Mouse (Mus musculus) right cerebral cortex, postnatal 25 days (tissue): ENCODE data around the gene Snx33.
"Not testable (repeated sequence)": the region's sequence is repeated elsewhere in the genome, so short reads cannot be mapped to it uniquely, and the experiment has no call there.

ENCODE experiments used
- DNase-seq: peaks from one replicate; pipeline ENCODE4 v3.0.0; 2022

Gene Snx33

GRCm38 (mm10) chr9:56928041-56928811 lies at the start of gene Snx33:
Gene Snx33 (minus strand): TSS chr9:56928371.
- peak; percentile 88 for DNase-seq

DNA sequence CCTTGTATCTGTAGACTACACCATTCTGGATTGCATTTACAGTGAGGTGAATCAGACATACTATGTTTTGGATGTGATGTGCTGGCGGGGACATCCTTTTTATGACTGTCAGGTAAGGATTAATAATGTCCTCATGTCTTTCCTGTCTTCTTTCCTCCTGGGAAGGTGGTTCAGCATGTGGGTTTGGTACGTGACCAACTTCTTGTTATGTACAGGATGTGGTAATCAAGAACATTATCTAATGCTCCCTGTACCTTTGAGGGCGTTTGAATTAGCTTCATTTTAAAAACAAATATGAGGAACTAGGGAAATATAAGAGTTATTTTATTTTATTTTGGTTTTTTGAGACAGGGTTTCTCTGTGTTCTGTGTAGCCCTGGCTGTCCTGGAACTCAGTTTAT lies 47.0 kb upstream of the Snx33 start:
- no peak for DNase-seq

GRCm38 (mm10) chr9:56973960-56974524 lies 45.9 kb upstream of the Snx33 start:
- DNase-seq, result no peak

GRCm38 (mm10) chr9:56970158-56970557 lies 42.0 kb upstream of the Snx33 start:
- no peak for DNase-seq

DNA sequence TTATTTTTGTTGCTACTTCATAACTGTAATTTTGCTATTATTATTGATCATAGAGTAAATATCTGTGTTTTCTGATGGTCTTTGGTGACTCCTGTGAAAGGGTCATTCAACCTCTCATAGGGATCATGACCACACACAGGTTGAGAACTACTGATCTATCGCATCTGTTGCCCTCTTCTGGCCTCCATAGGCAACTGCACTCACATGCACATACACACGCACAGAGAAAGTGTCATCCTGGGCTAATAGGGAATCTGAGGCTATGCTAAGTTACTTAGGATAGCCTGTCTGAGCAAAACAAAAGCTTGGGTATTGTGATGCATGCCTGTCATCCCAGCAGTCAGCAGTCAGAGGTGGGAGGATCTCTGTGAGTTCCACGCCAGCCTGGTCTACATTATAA lies 33.4 kb upstream of the Snx33 start:
- DNase-seq, result no peak

DNA sequence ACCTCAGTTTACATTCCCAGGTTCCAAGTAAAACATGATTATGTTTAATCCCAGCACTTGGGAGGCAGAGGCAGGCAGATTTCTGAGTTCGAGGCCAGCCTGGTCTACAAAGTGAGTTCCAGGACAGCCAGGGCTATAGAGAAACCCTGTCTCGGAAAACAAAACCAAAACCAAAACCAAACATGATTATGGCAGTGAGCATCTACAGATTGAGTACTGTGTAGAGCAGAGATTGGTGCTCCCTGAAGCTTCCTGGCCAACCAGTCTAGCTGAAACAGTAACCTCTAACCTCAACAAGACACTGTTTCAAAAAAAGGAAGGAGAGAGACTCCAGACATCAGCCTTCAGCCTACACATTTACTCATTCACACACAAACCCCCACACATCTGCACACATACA lies 30.5 kb upstream of the Snx33 start:
- DNase-seq, result no peak

- DNase-seq, result no peak
These were observed 28.9 kb upstream of the Snx33 start for GRCm38 (mm10) chr9:56956966-56957675.

DNA sequence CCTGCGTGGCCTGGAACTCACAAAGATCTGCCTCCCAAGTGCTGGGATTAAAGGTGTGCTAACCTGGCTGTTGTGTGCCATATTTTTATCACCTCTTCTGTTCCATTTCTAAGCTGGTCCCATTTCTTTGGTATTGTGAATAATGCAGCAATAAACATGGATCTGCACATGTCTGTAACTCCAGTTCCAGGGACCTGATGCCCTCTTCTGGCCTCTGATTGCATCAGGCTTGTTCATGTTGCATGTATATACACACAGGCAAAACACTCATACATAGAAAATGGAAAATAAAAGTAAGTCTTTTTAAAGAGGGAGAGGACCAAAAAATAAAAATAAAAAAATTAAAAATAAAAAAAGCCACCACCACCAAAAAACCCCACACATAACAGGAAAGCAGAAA lies 25.4 kb upstream of the Snx33 start:
- DNase-seq, result no peak

GRCm38 (mm10) chr9:56950414-56951400 lies 22.5 kb upstream of the Snx33 start, which contains the start of gene Snupn:
Gene Snupn (plus strand): TSS chr9:56950878.
- peak; percentile 97 for DNase-seq

DNA sequence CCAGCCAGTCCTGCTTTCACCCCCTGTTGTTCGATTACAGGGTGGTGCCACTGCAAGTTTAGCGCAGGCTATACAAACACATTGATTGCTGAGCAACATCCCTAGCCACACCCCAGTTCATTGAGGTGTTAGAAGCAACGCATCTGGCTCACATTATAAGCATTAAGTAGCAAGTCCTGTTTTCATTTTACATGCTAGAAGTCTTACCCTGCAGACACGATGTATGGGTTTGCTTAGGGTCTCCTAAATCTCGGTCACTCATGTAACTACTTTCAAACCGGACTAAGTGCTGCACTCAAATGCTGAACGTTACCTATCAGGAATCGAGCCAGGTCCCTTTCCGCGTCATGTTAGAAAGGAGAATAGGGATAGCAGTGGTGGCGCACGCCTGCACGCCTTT lies 21.6 kb upstream of the Snx33 start:
- no peak for DNase-seq

- not testable (repeated sequence) for DNase-seq
These were observed 20.5 kb upstream of the Snx33 start for GRCm38 (mm10) chr9:56948699-56949098.

DNA sequence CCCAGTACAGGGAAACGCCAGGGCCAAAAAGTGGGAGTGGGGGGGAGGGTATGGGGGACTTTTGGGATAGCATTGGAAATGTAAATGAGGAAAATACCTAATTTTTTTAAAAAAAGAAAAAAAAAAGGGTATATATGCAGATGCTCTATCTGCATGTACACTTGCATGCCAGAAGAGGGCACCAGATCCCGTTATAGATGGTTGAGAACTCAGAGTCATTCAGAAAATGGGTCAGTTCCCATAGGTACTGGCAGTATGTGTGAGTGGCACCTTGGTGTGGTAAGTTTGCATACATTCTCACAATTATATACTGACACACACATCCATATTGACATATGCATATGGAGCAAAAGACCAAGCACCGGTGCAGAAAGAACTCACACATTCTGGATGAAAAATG lies 19.3 kb upstream of the Snx33 start:
- not testable (repeated sequence) for DNase-seq

DNA sequence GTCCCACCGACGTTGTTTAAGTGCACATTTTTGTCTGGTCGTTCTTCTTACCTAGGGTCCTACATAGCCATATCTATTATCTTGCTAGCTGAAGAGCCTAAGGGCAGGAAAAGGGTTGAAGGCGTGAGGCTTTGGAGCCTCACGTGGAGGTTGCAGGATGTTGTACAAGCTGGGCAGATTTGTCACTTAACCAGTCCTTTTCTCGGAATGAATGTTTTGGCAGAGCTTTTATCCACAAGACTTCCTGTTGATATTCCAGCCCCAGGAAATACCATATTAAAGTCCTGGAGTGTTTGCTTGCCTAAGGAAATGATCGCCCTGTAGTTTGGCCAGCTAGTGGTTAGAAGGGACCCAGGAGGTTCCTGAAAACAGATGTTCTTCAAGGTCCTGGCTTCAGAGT lies 10.2 kb upstream of the Snx33 start:
- no peak for DNase-seq

GRCm38 (mm10) chr9:56937223-56938160 lies 9.3 kb upstream of the Snx33 start, which contains the start of gene Imp3:
Gene Imp3 (plus strand): TSS chr9:56937475.
- DNase-seq, result peak; percentile 88

DNA sequence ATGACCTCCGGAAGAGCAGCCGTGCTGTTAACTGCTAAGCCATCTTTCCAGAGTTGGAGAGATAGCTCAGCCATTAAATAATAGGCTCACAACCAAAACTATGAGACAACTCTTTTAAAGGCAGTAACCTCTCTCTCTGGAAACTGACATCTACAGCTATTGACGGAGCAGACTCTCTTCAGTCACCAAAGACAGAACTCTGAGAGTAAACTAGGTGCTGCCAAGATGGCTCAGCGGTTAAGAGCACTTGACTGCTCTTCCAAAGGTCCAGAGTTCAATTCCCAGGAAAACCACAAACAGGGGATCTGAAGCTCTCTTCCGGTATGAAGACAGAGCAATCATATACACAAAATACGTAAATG lies 8.7 kb upstream of the Snx33 start:
- no peak for DNase-seq

- no peak for DNase-seq
These were observed 2.4 kb upstream of the Snx33 start for GRCm38 (mm10) chr9:56930556-56930955.

DNA sequence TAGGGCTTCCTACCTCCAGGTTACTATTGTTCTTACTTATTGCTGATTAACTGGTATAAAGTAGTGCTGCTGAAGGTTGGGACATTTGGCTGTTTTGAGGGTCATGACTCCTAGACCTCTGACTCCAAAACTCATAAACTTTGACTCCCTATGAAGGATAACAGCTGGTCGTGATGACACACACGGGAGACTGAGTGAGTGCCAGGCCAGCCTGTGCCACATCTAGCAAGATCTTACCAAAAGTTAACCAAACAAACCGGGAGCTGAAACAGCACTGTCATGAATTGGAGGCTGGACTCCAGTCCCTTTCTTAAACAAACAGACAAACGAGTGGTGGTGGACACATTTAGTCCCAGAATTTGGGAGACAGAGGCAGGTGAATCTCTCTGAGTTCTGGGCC lies 1.3 kb upstream of the Snx33 start:
- no peak for DNase-seq

- DNase-seq, result no peak
These were observed 769 bp downstream of the Snx33 start for GRCm38 (mm10) chr9:56927191-56928012.

DNA sequence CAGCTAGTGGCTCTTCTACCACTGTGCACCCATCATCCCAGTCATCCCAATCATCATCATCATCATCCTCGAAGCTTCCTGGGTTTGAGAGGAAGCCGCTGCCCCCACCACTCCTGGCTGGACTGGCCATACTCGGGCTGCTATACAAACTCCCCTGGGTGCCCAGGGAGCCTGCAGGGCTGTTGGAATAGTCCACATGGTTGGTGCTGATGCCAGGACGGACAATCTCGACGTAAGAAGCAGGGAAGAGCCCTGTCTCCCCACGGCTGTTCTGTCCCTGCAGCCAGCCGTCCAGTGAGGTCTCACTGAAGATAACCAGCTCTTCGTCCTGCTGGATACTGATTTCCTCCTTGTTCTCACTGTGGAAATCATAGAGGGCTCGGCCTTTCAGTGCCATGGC lies 1.8 kb downstream of the Snx33 start:
- DNase-seq, result no peak

DNA sequence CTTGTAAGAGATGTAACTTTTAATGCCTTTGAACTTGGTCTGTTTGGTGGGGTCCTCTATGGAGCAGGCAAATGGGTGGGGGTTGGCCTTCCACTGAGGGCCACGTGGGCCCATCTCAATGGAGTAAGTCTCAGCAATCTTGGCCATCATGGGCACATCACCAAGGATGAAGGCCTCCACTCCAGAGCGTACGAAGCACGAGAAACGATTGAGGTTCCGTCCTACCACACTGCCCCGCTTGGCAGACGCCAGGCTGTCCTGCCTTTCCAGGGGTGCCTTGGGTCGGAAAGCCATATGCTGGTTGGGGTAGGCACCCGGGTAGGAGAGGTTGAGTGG lies 2.2 kb downstream of the Snx33 start:
- no peak for DNase-seq
